Mouse (Mus musculus) gastrocnemius, postnatal 14 days (tissue): Measurements from ENCODE around the gene Ctbp1. TPM values are rescaled to one million over a fixed set of nuclear protein-coding genes. Genes with fewer than 3 reads are reported as not detected.

Experiments used
- DNase-seq: peaks from one replicate; pipeline ENCODE4 v3.0.0; 2021; ENCODE audit warnings: mixed read lengths
- intact Hi-C: fragments of 180-260 bp; cut with DNase I; formaldehyde crosslinking; loops from one replicate; pipeline ENCODE4 v1.15.1; 2025; ENCODE audit warnings: low total_unique reads
- long read RNA-seq, 2 experiments: library from polyadenylated mRNA; stranded (forward); transcript quantifications; one replicate each; pipeline ENCODE4 v2.0.0; 2021
- total RNA-seq, 2 experiments: library from RNA; stranded (reverse); gene quantifications; 2 replicates each; pipeline ENCODE4 v1.2.3; 2021

Gene Ctbp1
- 100 to 1,000 TPM; 184 to 200 TPM for total RNA-seq
- long read RNA-seq, experiment 1, transcript Ctbp1-201 (9 exons, 2,279 nt), result major isoform, 89 of 446 reads
- long read RNA-seq, experiment 1, transcript Ctbp1-211 (10 exons, 2,436 nt), result minor isoform, 45 of 446 reads
- long read RNA-seq, experiment 1, partial matches to known transcripts, result 17 of 446 reads
- long read RNA-seq, experiment 1, other reads (novel, unspliced or antisense), result 292 of 446 reads
- long read RNA-seq, experiment 2, transcript Ctbp1-201 (9 exons, 2,279 nt), result major isoform, 106 of 556 reads
- long read RNA-seq, experiment 2, transcript Ctbp1-211 (10 exons, 2,436 nt), result minor isoform, 61 of 556 reads
- long read RNA-seq, experiment 2, partial matches to known transcripts, result 19 of 556 reads
- long read RNA-seq, experiment 2, other reads (novel, unspliced or antisense), result 368 of 556 reads

DNA sequence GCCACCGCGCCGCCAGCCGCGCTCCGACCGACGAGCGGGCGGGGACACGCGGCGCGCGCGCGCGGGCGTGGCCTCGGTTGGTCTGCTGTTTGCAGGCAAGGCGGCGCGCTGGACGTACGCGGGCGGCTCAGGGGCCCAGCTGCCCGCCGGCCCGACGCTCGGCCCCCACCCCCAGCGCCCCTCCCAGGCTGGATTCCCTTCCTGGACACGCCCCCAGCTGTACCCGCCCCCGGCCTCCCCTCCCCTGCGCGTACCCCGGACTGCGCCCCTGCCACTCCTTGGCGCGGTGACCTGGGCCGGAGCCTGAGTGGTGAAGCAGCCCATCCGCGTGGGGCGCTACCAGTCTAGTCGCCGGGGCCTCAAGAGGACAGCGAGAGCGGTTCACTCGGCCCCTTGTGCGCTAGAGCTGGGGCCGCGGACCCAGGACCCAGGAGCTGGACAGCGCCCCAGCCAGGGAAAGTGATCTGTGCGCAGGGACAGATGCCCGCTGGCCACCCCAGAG is at the start of gene Ctbp1:
Gene Ctbp1 (minus strand): TSS at position 42 of the 502 bp plus-strand sequence.
- DNase-seq, result peak; percentile 96
- intact Hi-C loops, result loop anchor here (2.0 kb wide), 1 partner anchor 104 kb away; the partner anchor contains the start of gene Uvssa

DNA sequence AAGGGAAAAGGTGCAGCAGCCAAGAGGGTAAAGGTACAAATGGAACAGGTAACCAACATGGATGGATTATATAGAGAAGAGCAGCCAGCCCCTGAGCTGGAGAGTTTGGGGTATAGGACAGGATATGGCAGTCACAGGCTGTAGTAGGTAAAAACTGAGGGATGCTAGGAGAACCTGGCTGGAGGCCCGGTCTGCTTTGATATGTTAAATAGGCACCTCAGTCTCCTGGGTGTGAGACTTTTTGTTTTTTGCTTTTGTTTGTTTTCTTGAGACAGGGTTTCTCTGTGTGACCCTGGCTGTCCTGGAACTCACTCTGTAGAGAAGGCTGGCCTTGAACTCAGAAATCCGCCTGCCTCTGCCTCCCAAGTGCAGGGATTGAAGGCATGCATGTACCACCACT is 49.7 kb upstream of the Ctbp1 start:
- intact Hi-C loops, result no loop called here
- no peak for DNase-seq

DNA sequence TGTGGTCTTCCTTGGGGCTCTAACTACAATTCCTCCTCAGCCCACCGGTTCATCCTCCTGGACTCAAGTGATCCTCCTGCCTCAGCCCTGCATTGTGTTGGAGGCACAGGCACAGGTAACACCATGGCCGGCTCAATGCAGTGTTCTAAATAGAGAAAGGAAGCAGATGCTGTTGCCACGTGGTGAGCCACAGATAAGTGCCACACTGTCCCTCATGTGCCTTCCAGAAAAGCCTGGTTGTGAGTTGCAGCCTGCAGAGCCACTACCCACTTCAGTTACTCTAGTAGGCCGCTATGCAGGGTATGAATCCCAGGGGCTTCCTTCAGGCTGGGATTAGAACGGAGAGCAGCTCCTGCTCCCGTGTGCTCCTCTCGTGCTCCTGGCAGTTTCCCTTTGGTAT is 37.4 kb upstream of the Ctbp1 start:
- intact Hi-C loops, result no loop called here

DNA sequence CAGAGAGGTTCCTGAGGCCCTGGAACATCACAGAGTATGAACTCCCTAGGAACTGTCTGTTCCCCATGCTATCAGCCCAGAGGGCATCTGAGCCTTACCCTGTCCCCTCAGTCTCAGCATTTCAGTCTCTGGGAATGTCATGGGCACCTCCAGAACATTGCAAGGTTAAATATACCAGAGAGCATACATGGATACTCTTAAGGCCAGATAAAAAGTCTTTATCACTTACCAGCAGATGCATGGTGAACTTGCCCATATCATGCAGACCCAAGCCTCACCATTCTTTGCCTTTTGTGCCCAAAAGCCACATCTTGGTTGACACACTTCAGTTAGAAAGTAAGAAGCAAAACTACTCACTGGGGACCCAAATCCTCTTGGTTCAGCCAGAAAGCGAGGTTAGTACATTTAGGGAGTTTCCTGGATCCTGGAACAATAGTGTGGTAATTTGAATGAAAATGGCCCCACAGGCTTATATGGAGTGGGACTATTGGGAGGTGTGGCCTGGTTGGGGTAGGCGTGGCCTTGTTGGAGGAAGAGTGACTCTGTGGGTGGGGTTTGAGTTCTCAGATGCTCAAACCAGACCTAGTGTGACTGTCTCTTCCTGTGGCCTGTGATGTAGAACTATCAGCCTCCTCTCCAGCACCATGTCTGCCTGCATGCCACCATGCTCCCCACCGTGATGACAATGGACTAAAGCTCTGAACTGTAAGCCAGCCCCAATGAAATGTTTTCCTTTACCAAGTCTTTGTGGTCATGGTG is 36.1 kb upstream of the Ctbp1 start:
- no peak for DNase-seq
- intact Hi-C loops, result no loop called here

More for the DNA sequence above, 37.4 kb upstream of the Ctbp1 start:
- no peak for DNase-seq

DNA sequence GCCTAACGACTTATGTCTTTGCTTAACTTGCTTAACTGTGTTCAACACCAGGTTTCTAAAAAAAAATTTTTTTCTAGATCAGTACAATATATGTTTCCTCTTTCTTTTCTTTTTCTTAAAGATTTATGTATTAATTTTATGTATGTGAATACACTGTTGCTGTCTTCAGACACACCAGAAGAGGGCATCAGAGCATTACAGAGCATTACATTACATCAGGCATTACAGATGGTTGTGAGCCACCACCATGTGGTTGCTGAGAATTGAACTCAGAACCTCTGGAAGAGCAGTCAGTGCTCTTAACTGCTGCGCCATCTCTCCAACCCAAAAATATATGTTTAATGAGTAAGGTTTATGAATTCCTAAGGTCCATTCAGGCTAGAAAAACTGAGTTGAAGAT is 27.0 kb upstream of the Ctbp1 start:
- intact Hi-C loops, result no loop called here
- DNase-seq, result no peak

DNA sequence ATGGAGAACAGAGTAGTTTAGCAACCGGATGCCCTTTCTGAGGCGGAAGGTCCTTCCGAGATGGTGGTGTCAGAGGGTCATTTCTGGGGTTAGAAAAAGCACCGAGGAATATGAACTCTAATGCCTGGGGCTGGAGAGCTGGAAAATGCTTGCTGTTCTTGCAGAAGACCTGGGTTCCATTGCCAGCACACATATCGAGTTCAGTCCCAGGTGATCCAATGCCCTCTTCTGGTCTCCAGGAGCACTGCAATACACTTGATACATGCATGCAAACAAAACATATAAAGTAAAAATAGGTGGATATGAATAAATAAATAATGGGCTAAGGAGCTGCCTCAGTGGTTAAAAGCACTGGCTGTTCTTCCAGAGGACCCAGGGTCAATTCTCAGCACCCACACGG is 22.4 kb upstream of the Ctbp1 start:
- no peak for DNase-seq
- intact Hi-C loops, result no loop called here

DNA sequence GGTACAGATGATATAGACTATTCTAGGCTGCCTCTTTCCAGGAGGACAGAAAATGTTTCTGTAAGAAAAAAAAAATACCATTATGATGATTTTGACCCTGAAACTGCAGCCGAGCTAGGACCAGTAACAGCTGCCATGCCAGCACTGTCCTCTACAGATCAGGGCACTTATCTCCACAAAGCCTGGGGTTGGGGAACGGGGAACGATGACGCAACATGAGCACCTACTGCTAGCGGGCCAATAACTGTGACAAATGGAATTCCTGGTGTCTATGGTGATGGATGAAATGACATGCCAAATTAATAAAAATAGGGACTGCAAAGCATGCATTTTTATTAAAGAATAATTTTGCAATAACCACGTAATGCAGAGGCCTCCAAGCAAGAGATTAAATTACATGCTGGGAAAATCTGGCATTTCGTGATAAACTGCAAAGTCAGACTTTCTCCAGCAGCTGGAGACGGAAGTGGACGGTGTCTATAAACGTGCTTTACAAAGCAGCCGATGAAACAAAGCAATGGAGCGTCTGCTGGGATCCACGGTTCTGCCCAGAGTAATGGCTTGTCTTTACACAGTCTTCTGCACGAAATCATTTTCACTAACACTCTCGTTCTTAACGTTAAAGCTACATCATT is 19.1 kb upstream of the Ctbp1 start:
- intact Hi-C loops, result no loop called here
- no peak for DNase-seq

DNA sequence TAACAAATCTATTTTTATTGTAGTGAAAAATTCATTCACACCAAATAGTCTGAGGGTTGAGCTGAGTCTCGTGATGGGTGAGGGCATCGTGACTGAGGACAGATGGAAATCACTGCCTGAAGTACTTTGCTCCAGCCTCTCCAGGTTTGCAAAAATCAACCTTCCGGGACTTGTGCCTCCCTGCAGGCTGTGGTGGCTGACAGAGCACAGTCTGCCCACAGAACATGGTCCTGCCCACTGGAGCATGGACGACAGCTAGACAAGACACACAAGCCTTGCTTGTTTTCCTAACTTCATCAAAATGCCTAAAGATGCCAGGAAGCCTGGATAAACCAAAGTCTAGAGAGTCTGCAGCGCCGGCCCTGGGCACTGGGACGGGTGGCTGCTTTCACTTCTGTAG is 9.2 kb upstream of the Ctbp1 start:
- intact Hi-C loops, result no loop called here
- no peak for DNase-seq

DNA sequence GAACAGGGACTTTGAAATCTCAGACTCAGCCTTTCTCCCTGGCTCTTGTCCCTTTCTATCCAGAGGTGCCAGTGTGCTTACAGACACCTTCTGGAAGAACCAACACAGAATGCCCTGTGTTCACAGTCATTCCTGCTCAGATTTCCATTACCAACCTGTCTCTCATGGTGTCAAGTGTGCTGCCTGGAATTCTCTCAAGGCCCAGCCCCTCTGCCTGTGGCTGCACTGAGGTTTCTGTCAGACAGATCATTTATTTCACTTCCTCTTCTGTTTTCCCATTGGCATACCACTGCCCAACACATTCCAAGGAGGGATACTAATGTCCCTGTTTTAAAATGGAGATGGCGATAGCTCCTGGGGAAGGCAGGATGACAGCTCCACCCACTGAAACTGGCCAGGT is 6.6 kb upstream of the Ctbp1 start:
- DNase-seq, result no peak
- intact Hi-C loops, result no loop called here

DNA sequence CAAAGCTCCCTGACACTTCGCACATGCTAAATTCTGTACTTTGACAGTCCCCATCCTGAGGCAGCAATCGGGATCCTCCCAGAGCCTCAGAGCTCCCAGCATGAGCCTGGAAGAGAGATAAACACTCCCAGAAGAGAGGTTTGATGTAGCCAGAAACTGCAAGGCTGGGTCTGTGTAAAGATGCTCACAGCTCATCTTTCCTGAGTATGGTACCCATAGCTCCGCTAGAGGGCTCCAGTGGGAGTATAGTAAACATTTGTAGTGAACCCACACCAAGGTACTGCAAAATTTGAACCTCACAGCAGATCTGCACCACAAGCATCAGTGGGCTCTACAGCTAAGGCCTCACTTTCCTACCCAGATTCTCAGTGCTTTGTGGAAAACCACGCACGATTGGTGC is 4.2 kb upstream of the Ctbp1 start:
- no peak for DNase-seq
- intact Hi-C loops, result no loop called here

DNA sequence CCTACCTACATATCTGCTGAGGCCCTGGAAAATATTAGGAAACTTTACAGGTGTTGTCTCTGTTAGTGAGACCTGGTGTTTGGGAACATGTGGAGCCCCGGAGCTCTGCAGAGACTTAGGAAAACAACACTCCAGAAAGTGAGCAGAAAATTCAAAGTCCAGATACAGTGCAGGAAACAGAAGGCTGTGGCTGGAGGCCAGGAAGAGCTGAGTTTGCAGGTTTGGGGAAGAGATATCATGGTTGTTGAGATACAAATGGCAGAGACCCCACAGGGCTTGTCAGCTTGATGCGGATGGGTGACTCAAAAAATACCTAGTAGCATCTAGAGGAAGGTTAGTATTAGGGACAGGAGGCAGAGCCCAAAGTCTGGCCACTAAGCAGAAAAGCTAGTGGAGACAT is 2.5 kb upstream of the Ctbp1 start:
- no peak for DNase-seq
- intact Hi-C loops, result no loop called here

DNA sequence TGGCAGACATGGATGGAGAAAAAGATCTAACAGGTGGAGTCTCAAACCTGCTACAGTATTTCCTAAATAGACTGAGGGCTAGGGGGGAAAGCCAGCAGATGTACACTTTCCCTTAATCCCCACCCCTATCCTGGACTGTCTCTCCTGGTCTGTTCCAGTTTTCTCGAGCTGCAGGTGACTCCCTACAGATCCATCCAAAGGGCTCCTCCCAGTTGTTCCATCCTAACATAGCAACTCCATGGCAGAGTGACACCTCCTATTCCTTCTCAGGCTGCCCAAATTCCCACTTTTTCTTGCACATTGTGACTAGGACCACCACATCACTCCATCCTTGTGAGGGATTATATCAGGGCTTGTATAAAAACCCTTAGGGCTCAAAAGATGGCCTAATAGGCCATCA is 960 bp upstream of the Ctbp1 start:
- DNase-seq, result no peak
- intact Hi-C loops, result loop anchor here (2.0 kb wide), 1 partner anchor 103 kb away; the partner anchor contains the start of gene Uvssa

DNA sequence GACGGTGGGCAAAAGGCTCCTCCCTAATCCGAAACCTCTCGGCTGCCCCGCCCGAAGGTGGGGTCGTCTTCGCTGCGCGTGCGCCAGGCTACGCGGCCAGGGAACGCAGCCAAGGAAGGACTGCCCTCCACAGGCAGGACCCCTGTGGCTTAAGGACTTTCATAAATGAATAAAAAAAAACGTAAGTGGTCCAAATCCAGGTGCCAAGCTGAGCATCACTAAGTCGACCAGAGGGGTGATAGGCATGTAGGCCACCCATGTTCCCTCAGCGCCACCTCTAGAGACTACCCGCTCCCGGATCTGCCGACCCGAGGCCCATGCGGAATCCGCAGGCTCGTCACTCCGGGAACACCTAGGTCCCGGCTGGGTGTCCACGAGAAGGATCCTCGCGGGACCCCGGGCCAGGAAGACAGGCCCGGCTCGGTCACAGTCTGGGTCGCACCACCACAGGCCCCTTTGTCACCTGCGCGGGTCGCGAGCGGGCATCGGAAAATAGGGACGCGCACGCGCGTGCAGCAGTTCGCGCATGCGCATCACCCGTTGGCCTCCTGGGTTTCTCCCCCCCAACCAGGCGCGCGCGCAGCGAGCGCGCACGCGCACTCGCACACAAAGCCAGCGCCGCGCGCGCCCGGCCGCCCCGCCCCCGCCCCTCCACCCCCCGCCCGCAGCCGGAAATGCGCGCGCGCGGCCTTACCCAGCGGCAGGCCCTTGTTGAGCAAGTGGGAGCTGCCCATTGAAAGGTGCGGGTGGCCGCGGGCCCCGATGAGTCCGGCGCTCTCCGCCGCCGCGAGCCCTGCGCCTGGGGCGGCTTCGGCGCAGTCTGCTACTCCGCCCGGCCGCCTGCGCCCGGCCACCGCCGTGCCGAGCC is 475 bp downstream of the Ctbp1 start:
- intact Hi-C loops, result loop anchor here (2.0 kb wide), 1 partner anchor 104 kb away; the partner anchor contains the start of gene Uvssa
- peak; percentile 89 for DNase-seq

DNA sequence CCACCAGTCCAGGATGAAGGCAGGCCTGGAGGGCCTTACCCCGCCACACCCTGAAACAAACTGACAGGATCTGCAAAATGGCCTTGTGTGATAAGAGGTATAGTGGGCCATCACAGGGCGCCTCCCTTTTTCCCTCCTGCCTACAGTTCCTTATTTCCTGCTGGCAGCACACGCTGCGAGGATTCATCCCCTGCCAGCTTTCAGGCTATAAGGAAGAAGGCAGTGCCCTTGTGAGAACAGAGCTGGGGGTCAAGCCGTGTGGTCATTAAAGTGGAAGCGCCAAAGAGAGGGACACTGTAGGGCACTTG is 1.1 kb downstream of the Ctbp1 start:
- intact Hi-C loops, result loop anchor here (2.0 kb wide), 1 partner anchor 105 kb away; the partner anchor contains the start of gene Uvssa
- DNase-seq, result no peak

DNA sequence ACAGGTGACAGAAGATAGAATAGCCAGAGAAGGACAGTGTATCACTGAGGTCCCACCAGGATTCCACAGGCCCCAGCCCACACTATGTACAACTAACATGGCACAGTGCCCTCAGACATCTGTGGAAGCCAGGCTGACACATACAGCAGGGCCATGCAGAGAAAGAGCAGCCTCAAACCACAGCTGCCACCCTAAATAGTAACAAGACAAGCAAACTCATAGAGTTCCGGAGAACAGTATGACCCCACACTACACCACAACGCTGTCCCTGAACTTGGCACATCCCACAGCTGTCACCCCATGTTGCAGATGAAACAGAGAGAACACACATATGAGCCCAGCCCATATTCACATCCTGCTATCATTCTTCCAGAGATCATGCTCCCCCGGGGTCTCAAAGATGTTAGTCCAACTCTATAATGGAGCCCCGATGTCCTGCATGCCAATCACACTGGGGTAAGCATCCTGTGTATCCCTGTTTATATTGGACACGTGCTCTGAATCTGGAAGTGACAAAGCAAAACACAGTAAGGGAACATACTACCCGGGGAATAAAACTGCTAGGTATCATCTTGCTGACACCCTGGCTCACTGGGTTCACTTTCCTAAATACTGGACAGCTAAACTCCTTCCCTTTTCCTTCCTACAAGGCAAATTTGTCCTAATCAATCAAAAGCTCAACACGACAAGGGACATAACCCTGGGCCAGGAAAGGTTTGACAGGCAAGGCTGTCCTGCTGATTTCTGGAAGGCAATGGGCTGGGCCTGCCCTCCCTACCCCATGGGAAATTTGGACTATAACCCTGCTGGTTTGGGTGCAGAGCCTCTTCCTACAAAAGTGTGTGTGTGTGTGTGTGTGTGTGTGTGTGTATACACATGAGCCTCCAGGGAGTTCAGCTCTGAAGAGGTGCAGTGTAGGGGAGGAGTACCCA is 1.7 kb downstream of the Ctbp1 start:
- no peak for DNase-seq
- intact Hi-C loops, result no loop called here

DNA sequence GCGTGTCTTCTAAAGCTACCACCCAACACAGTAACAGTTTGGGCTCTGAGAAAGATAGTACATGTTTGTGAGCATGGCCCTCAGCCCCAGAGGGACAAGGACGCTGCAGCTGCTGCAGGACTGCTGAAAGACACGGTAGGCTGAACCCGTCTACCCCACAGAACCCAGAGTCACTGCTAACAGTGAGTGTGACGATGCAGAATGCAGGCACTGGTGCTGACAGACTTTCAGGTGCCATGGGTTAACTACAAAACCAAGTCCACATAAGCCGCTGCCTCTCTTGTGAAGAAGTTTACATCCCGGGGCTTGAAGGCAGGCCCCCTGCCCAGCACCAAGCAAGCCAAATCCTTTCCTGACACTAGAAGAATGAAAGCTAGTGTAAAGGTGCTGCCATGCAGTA is 2.6 kb downstream of the Ctbp1 start:
- DNase-seq, result no peak
- intact Hi-C loops, result no loop called here

DNA sequence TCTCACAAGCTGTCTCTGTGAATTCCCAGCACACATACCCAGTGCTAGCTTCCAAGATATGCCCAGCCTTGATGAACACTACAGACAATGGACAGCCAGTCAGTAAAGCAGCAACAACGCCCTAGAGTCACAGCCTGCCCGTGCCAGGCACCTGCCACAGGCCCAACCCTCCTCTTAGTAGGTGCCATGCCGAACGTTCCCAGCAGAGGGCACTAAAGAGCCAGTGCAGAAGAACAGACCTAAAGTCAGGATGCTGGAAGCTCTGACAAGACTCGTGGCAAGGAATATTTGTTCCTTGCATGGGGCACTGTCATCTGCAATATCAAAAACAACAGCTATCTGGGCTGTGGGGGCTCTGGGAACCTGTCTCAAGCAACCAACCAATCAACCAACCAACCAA is 4.2 kb downstream of the Ctbp1 start:
- intact Hi-C loops, result no loop called here
- DNase-seq, result peak; percentile 80

DNA sequence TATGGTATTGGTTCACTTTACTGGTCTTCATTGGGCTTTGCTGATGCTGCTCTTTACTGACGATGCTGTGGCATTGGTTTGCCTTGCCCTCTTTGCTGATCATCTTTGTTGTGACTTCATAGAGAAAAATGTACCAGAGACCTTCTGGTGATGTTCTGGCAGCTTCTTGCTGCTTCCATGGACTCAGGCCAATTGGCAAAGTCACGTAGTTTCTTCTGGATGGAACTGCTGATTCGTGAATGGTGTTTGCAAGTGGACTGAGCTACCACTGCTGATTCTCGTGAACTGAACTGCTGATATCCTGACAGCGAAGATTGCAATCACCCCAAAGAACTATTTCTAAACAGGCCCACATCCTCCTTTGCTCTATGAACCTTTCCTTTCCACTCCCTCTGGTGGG is 20.4 kb downstream of the Ctbp1 start:
- no peak for DNase-seq
- intact Hi-C loops, result no loop called here
